Mouse (Mus musculus) ES-E14 (cell line): ENCODE results near the gene Nab2.

Source experiments
- ZC3H11A ChIP-seq: IDR thresholded peaks from 2 replicates; pipeline ENCODE4 v1.6.1; 2012; ENCODE audit warnings: low read depth, mild to moderate bottlenecking, inconsistent platforms, low read length, borderline replicate concordance
- ZNF384 ChIP-seq: IDR thresholded peaks from 2 replicates; pipeline ENCODE4 v1.6.1; 2012; ENCODE audit warnings: low read depth, low read length, inconsistent platforms

GRCm38 (mm10) chr10:127622057-127622392 is 46.3 kb downstream of the Nab2 start:
- TF ChIP-seq ZNF384, result no peak
- no peak for TF ChIP-seq ZC3H11A
